Mouse (Mus musculus) MEL (cell line): ENCODE measurements around the gene Rbm15.

Experiments used
- CTCF ChIP-seq, 3 experiments: IDR thresholded peaks in 2 of 3; conservative IDR thresholded peaks in 1 of 3; 2 replicates each; pipeline ENCODE4 v1.5.1; 2011 to 2012; ENCODE audit warnings: low read length in 3 of 3, low read depth in 2 of 3, mild to moderate bottlenecking in 2 of 3, improper control_type of control experiment in 1 of 3, inconsistent platforms in 1 of 3, mixed read lengths in 1 of 3, moderate library complexity in 1 of 3; ENCODE audit not compliant: control insufficient read depth in 1 of 3, insufficient read depth in 1 of 3, poor library complexity in 1 of 3, severe bottlenecking in 1 of 3
- EP300 ChIP-seq, 2 experiments: IDR thresholded peaks; 2 replicates each; pipeline ENCODE4 v1.6.1; 2011; ENCODE audit warnings: improper control_type of control experiment in 2 of 2, low read length in 2 of 2, low read depth in 1 of 2, mild to moderate bottlenecking in 1 of 2
- GABPA ChIP-seq: IDR thresholded peaks from 2 replicates; pipeline ENCODE4 v1.6.1; 2012; ENCODE audit warnings: low read depth, mild to moderate bottlenecking, inconsistent platforms, low read length, improper control_type of control experiment, moderate library complexity
- HCFC1 ChIP-seq: IDR thresholded peaks from 2 replicates; pipeline ENCODE4 v1.6.1; 2012; ENCODE audit warnings: low read depth, mild to moderate bottlenecking, inconsistent platforms, low read length, improper control_type of control experiment, moderate library complexity
- JUND ChIP-seq: IDR thresholded peaks from 2 replicates; pipeline ENCODE4 v1.6.1; 2011; ENCODE audit warnings: low read depth, mild to moderate bottlenecking, improper control_type of control experiment, low read length
- MAX ChIP-seq: IDR thresholded peaks from 2 replicates; pipeline ENCODE4 v1.6.1; 2011; ENCODE audit warnings: low read length, improper control_type of control experiment
- MXI1 ChIP-seq: IDR thresholded peaks from 2 replicates; pipeline ENCODE4 v1.6.1; 2011; ENCODE audit warnings: mild to moderate bottlenecking, low read depth, low read length, improper control_type of control experiment
- MYC ChIP-seq: IDR thresholded peaks from 2 replicates; pipeline ENCODE4 v1.6.1; 2011; ENCODE audit warnings: low read depth, mild to moderate bottlenecking, low read length, improper control_type of control experiment, moderate library complexity
- POLR2A ChIP-seq, 2 experiments: IDR thresholded peaks; 2 replicates each; pipeline ENCODE4 v1.6.1; 2011 to 2012; ENCODE audit warnings: low read length in 2 of 2, mild to moderate bottlenecking in 2 of 2, control low read depth in 1 of 2, improper control_type of control experiment in 1 of 2, low read depth in 1 of 2, moderate library complexity in 1 of 2; ENCODE audit not compliant: control insufficient read depth in 1 of 2, insufficient read depth in 1 of 2, poor library complexity in 1 of 2
- POLR2AphosphoS2 ChIP-seq: IDR thresholded peaks from 2 replicates; pipeline ENCODE4 v1.6.1; 2011; ENCODE audit warnings: low read length, improper control_type of control experiment
- RCOR1 ChIP-seq: IDR thresholded peaks from 2 replicates; pipeline ENCODE4 v1.6.1; 2012; ENCODE audit warnings: low read depth, mild to moderate bottlenecking, inconsistent platforms, low read length, improper control_type of control experiment
- SMC3 ChIP-seq: IDR thresholded peaks from 2 replicates; pipeline ENCODE4 v1.6.1; 2011; ENCODE audit warnings: low read depth, low read length, improper control_type of control experiment
- TBP ChIP-seq: IDR thresholded peaks from 2 replicates; pipeline ENCODE4 v1.8.0; 2011; ENCODE audit warnings: low read depth, low read length, improper control_type of control experiment
- USF2 ChIP-seq, 2 experiments: IDR thresholded peaks; 2 replicates each; pipeline ENCODE4 v1.6.1; 2011 to 2012; ENCODE audit warnings: improper control_type of control experiment in 2 of 2, low read length in 2 of 2, borderline replicate concordance in 1 of 2, inconsistent platforms in 1 of 2, low read depth in 1 of 2, mild to moderate bottlenecking in 1 of 2; ENCODE audit not compliant: insufficient read depth in 1 of 2

GRCm38 (mm10) chr3:107351706-107352105, 18.2 kb upstream of the Rbm15 start:
- TF ChIP-seq MYC (no peak), EP300 (IDR thresholded peaks at IDR 0.05; ENCODE audit: low read depth in 1 of 2, low read length in 2 of 2) (no peak), SMC3 (no peak), POLR2A (IDR thresholded peaks at IDR 0.05; ENCODE audit: control insufficient read depth in 1 of 2, insufficient read depth in 1 of 2, low read depth in 1 of 2, low read length in 2 of 2, poor library complexity in 1 of 2) (no peak), CTCF (IDR thresholded peaks at IDR 0.05 in 2 of 3, conservative IDR thresholded peaks at IDR 0.05 in 1 of 3; ENCODE audit: control insufficient read depth in 1 of 3, insufficient read depth in 1 of 3, low read depth in 2 of 3, low read length in 3 of 3, poor library complexity in 1 of 3, severe bottlenecking in 1 of 3) (no peak), MAX (no peak), JUND (no peak), USF2 (IDR thresholded peaks at IDR 0.05; ENCODE audit: borderline replicate concordance in 1 of 2, insufficient read depth in 1 of 2, low read depth in 1 of 2, low read length in 2 of 2) (no peak), MXI1 (no peak), TBP (no peak), GABPA (no peak), POLR2AphosphoS2 (no peak), HCFC1 (no peak), RCOR1 (no peak)
